Mouse (Mus musculus) bone marrow macrophage, adult 2 months (primary cell): Measurements from ENCODE around the gene Sele. TPM values are rescaled to one million over a fixed set of nuclear protein-coding genes. Genes with fewer than 3 reads are reported as not detected.
"Not testable (repeated sequence)": the region's sequence is repeated elsewhere in the genome, so short reads cannot be mapped to it uniquely, and the experiment has no call there.

Experiments used
- H3K27ac ChIP-seq: 2 replicates; pipeline ENCODE4 v1.5.1; 2012; ENCODE audit warnings: low read depth, low read length; ENCODE audit not compliant: insufficient read depth
- H3K4me1 ChIP-seq: 2 replicates; pipeline ENCODE4 v1.6.1; 2012; ENCODE audit warnings: low read length; ENCODE audit not compliant: control insufficient read depth, insufficient read depth
- H3K4me3 ChIP-seq: 2 replicates; pipeline ENCODE4 v1.5.1; 2012; ENCODE audit warnings: mild to moderate bottlenecking, low read length, moderate library complexity; ENCODE audit not compliant: insufficient read depth
- CTCF ChIP-seq: IDR thresholded peaks from 2 replicates; pipeline ENCODE4 v1.5.1; 2012; ENCODE audit warnings: low read depth, mild to moderate bottlenecking, low read length, moderate library complexity
- POLR2A ChIP-seq: IDR thresholded peaks from 2 replicates; pipeline ENCODE4 v1.6.1; 2012; ENCODE audit warnings: mild to moderate bottlenecking, low read depth, low read length, borderline replicate concordance
- polyA plus RNA-seq: library from polyadenylated mRNA; stranded (reverse); fragments of >200 nt; gene quantifications from 2 replicates; pipeline ENCODE4 v1.2.4, GENCODE M21; 2012; ENCODE audit not compliant: missing spikeins, insufficient read depth, insufficient read length

Gene Sele
- not detected in 2 replicates for polyA plus RNA-seq

DNA sequence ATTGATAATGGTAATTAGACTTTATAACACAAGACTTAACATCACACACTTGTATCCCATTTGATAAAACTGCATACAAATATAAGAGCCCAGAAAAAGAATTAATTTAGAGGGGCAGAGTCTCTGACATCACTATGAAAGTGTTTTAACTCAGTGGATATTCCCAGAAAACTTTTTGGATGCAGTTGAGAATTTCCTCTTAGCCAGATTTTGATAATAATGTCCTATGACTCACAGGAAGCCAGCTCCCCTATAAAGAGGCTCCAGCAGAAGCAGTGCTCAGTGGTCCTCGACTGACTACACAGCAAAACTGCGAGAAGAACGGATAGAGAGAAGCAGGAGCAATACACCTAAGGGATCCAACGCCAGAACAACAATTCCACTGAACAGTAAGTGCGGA is at the start of gene Sele:
Gene Sele (plus strand): TSS at position 301 of the 400 bp plus-strand sequence.
- TF ChIP-seq POLR2A (no peak), CTCF (no peak)
- Histone ChIP-seq H3K4me3 (no peak within 1 kb of the TSS), H3K4me1 (no peaks in the 10 kb centered on the region), H3K27ac (no peak within 1 kb of the TSS)

DNA sequence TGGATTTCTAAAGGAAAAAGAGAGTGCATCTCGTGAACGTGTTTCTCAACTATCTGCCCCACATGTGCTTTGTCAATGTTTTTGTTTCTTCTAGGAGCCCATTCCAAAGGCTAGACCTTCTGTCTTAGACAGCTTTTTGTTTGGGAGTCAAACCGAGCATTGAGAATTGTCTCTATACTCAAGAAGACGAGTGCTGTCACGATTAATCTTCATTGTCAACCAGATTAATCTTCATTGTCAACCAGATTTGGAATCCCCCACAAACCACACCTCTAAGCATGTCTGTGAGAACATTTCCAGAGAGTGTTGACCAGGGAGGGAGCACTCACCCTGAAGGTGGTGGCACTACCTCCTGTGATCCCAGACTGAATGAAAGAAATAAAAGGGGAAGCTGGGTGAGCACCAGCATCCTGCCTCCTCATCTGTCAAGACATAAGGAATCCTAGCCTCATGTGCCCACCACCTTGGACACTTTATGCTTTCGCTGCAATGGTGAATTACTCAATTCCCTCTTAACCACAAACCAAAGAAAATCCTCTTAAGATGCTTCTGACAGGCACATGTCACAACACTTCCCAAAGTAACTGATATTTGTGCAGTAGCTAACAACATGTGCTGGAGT is 46.1 kb upstream of the Sele start:
- TF ChIP-seq CTCF, result no peak
- Histone ChIP-seq H3K27ac (no peak overlapping the region), H3K4me1 (peaks cover 9% of the 10 kb centered on the region)

DNA sequence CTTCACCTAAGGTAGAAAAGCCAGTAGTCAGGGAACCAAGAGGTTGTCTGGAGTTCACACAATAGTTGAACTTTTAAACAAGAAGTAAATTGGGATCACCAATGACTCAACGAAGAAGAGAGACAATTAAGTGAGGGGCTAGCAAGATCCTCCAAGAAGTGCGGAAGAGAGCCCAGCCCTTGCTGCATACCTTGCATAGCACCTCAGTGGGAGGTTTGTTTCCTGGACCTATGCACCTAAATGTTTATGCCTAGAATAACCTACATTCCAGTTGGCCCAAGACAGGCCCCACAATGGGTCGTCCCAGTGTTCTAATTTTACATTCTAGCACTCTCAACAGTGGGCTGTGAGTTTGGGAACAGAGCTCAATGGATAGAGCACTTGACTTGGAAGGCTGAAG is 43.7 kb upstream of the Sele start:
- no peak for TF ChIP-seq CTCF
- no peak for TF ChIP-seq POLR2A
- Histone ChIP-seq H3K4me1 (peaks cover 13% of the 10 kb centered on the region), H3K4me3 (no peak overlapping the region), H3K27ac (no peak overlapping the region)

More for the DNA sequence above, 46.1 kb upstream of the Sele start:
- no peak overlapping the region for H3K4me3 ChIP-seq

DNA sequence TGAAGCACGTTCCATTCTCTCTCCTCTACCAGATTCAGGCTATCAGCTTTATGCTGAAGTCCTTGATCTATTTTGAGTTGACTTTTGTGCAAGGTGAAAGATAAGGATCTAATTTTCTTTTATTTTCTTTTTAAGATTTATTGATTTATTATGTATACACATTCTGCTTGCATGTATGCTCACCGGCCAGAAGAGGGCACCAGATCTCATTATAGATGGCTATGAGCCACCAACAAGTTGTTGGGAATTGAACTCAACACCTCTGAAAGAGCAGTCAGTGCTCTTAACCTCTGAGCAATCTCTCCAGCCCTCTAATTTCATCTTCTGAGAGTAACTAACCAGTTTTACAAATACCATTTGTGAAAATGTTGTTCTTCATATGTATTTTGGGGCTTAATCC is 38.8 kb upstream of the Sele start:
- Histone ChIP-seq H3K27ac (no peak overlapping the region), H3K4me1 (peaks cover 6% of the 10 kb centered on the region), H3K4me3 (no peak overlapping the region)
- TF ChIP-seq CTCF (no peak), POLR2A (no peak)

DNA sequence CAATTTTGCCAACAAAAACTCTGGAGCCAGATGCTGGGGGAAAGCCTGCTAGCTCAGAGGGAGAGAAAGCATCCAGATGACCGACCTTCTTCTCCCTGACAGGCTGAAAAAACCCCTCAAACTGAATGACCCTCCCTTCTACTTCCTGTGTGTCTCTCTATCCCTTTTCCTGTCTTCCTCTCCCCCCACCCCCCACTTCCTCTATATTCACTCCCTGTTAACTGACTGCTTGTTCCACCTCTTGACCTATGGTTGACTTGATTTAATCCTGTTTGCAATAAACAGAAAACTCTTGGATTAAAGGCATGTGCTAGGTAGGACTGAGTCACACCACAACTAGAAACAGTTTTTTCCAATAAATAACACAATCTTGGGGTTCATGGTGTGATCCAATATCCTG is 33.4 kb upstream of the Sele start:
- Histone ChIP-seq H3K4me3 (no peak overlapping the region), H3K27ac (no peak overlapping the region), H3K4me1 (peaks cover 7% of the 10 kb centered on the region; the same call in 1 of the 2 replicates)
- TF ChIP-seq POLR2A, result no peak
- TF ChIP-seq CTCF, result no peak

DNA sequence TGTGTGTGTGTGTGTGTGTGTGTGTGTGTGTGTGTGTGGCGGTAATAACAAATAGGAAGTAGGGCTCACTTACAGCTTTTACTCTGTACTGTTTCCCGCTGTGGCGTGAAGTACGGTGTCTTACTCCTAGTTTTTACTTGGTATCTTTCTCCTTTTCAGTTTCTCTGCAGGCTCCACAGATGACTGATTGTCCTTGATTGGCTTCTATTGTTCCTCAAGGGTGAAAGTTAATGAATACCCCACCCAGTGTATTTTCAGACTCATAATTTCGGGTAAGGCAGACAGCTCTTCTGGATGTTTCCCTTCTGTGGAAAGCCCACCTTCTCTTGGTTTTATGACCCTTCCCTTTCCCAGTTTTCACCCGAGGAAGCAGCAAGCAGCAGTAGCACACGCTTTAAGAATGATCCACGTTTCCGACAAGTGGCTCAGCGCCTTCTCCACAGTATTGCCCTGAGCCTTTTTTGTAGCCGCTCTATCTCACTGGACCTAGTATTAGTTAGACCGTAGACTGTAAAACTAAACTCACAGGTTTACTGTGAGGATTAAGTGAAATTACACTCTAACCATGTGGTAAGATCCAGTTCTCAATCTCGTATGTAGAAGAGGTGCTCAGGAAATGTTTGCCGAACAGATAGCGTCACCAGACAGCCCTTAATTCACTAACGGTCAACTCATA is 29.7 kb upstream of the Sele start:
- no peak overlapping the region for H3K27ac ChIP-seq
- TF ChIP-seq POLR2A (no peak), CTCF (no peak)
- H3K4me3 ChIP-seq, result no peak overlapping the region

DNA sequence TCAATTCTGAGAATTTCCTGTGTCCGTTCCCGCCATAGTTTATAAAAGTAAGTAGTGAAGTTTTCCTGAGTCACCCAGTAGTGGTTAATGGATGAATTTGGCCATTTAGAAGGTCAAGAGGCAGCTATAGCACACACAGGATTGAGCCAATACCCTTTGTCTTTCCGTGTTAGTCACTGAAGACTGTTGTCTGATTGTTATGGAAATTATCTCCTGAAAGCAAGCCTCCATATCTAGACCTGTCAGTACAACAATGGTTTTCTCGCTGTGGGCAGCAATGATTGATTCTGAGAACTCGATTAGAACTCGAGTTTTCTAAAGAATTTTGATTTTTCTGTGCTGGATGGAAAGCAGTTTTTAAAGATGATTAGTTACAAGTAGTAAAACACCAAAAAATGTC is 28.2 kb upstream of the Sele start:
- Histone ChIP-seq H3K27ac (no peak overlapping the region), H3K4me3 (no peak overlapping the region), H3K4me1 (no peaks in the 10 kb centered on the region)
- no peak for TF ChIP-seq POLR2A

More for the DNA sequence above, 29.7 kb upstream of the Sele start:
- peaks cover 7% of the 10 kb centered on the region; the same call in 1 of the 2 replicates for H3K4me1 ChIP-seq

DNA sequence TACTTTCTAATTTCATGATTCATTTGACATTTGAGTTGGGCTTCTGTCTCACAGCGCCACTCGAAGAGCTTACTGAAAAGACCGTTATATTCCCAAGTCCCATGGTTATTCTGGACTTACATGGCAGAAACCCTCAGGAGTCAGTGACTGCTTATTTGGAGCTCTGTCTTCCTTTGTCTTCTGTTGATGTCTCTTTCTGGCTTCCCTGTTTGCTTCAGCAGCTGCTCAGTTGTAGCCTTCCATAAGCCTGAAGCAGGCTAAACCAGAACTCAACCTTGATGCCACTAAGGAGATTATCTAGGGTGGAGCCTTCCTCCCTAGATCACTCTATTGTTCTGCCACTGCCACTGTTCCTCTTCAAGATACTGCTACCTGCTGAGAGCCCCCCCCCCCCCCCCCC is 27.3 kb upstream of the Sele start:
- not testable (repeated sequence) for H3K4me3 ChIP-seq, H3K27ac ChIP-seq, H3K4me1 ChIP-seq

DNA sequence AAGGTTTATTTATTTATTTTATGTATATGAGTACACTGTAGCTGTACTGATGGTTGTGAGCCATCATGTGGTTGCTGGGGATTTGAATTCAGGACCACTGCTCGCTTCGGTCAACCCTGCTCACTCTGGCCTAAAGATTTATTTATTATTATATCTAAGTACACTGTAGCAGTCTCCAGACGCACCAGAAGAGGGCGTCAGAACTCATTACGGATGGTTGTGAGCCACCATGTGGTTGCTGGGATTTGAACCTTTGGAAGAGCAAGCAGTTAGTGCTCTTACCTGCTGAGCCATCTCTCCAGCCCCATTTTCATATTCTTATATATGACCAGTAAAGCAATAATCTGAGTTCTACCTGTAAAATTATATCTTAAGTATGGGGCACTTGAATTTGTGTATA is 25.9 kb upstream of the Sele start:
- H3K4me3 ChIP-seq, H3K4me1 ChIP-seq, H3K27ac ChIP-seq: not testable (repeated sequence)

DNA sequence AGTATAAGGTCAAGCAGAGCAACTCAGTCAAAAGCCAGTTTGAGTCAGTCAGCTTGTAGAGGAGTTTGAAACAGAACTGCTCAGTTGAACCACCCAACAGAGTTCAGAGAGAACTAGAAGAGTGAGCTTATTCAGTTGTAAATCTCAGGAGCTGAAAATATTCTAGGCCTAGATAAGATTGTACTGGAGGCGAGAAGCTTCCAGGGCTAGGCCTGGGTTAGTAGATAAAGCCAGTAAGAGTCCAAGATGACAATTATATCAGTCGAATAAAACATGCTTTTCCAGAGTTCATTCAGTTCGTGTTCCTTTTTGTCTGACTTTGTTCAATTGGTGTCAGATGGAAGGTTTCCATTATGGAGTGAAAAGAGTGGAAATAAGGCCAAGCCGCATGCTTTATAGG is 22.3 kb upstream of the Sele start:
- no peak overlapping the region for H3K27ac ChIP-seq
- TF ChIP-seq POLR2A (no peak), CTCF (no peak)
- H3K4me1 ChIP-seq, result no peaks in the 10 kb centered on the region
- H3K4me3 ChIP-seq, result no peak overlapping the region

DNA sequence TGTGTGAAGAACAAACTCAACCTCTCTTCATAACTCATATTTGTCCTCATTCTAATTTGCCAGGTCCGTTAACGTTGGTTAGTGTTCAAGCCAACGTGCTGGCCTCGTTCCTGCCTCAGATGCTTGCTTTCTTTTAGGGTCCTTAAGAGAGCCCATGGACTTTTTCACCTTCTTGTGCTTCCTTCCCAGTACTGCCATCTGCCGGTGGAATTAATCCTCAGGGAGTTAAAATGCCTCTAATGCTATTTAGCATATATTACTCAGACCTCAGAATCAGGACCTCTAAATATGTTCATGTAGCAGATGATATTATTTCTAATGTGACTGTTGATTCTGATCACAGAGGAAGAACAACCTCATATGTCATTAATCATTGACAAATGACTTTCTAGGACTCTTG is 20.6 kb upstream of the Sele start:
- Histone ChIP-seq H3K27ac (no peak overlapping the region), H3K4me3 (no peak overlapping the region), H3K4me1 (no peaks in the 10 kb centered on the region)
- TF ChIP-seq POLR2A (no peak), CTCF (no peak)
